ENCODE assay signal across 11 mouse cellular contexts in the genomic region with DNA sequence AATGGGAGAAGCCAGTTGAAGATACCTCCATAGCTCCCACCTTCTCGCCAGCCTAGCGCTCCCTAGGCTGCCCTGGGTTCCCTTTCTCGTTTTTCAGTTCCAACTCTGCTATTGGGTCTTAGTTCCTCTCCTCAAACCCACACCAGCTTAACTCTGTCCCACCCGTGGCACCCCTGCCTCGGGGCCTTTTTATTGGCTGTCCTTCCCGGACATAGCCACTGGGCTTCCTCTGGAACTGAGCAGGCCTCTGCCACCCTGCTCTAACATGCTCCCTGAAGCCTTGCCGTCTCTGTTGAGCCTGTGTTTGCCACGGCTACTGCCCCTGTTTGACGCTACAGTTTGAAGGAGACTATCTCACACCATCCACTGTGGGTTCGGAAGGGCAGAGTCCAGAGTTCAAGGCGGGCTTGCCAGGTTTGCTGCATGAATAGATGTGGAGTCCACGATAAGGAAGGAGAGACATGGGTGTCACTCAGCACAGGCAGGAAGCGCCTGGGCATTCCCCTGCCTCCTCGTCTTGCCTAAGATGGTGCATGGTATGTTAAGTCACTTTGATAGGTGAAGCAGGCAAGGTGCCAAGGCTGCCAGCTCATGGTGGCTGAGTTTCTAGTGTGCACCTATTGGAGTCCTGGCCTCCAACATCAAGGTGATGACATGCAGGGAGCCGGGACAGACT.
DNase-seq lines count a peak whose midpoint lies in the region; ATAC-seq lines count a peak whose summit lies in the region.
"Had no signal": no experiment of that assay in that cellular context is flagged by ENCODE, and none has a peak within 500 bp of the region (broad histone marks: within the 10 kb centered on the region; RNA-seq: fewer than 3 reads in every experiment).

No protein-coding gene starts in this region.

- no peak overlapping the region for H3K27ac ChIP-seq in kidney, embryonic 16.5 days (ENCODE audit: low read length)
- H3K27ac ChIP-seq in liver, embryonic 11.5 days (ENCODE audit: low read depth, low read length): no peak overlapping the region
- no peak overlapping the region for H3K27ac ChIP-seq in forebrain, embryonic 11.5 days (ENCODE audit: low read depth, low read length)

- DNase-seq in kidney, adult 11 months: peak; percentile 90
- DNase-seq in liver, embryonic 11.5 days (ENCODE audit: low spot score): no peak
- peak; percentile 40 to 46 for DNase-seq in spleen, postnatal 36 days (ENCODE audit: low spot score in 2 of 2)
- DNase-seq in forebrain, embryonic 11.5 days (ENCODE audit: low spot score): no peak
- DNase-seq in ovary, postnatal 14 days (ENCODE audit: low spot score): no peak
- no peak for DNase-seq in lung, postnatal 36 days
- DNase-seq: adrenal gland, adult 2 months; cerebellum, postnatal 25 days had no signal

- H3K4me1 ChIP-seq in kidney, embryonic 16.5 days (ENCODE audit: insufficient read depth, low read length): peaks cover 10% of the 10 kb centered on the region
- peaks cover 24% of the 10 kb centered on the region for H3K4me1 ChIP-seq in liver, embryonic 11.5 days (replicated peaks; ENCODE audit: control insufficient read depth, insufficient read depth, low read length)
- H3K4me1 ChIP-seq in forebrain, embryonic 11.5 days (replicated peaks; ENCODE audit: control insufficient read depth, insufficient read depth, low read length): no peaks in the 10 kb centered on the region

- H3K9ac ChIP-seq in kidney, embryonic 16.5 days (replicated peaks; ENCODE audit: low read length): no peak overlapping the region
- no peak overlapping the region for H3K9ac ChIP-seq in liver, embryonic 11.5 days (ENCODE audit: low read depth, low read length)
- no peak overlapping the region for H3K9ac ChIP-seq in forebrain, embryonic 11.5 days (ENCODE audit: low read length)
- H3K9ac ChIP-seq: lung, embryonic 15.5 days had no signal

- no peak for ATAC-seq in kidney, embryonic 16.5 days (ENCODE audit: low FRiP score, low TSS enrichment)
- peak; percentile 31 for ATAC-seq in granulocyte monocyte progenitor cell, adult 5-6 weeks (replicated peaks; ENCODE audit: poor library complexity, severe bottlenecking)
- 0 out of 2 replicates have a peak, but pooled peaks have one; percentile 3 for ATAC-seq in liver, embryonic 11.5 days (replicated peaks; ENCODE audit: low FRiP score)
- ATAC-seq in forebrain, embryonic 11.5 days (replicated peaks; ENCODE audit: low FRiP score): no peak

- H3K36me3 ChIP-seq in kidney, embryonic 16.5 days (ENCODE audit: insufficient read depth, low read length): no peaks in the 10 kb centered on the region
- H3K36me3 ChIP-seq in liver, embryonic 11.5 days (ENCODE audit: control insufficient read depth, insufficient read depth, low read length): no peaks in the 10 kb centered on the region
- no peaks in the 10 kb centered on the region for H3K36me3 ChIP-seq in forebrain, embryonic 11.5 days (ENCODE audit: control insufficient read depth, insufficient read depth, low read length)
- H3K36me3 ChIP-seq: lung, embryonic 15.5 days had no signal

- H3K9me3 ChIP-seq in kidney, embryonic 16.5 days (ENCODE audit: low read length): no peaks in the 10 kb centered on the region
- H3K9me3 ChIP-seq in liver, embryonic 11.5 days (ENCODE audit: control insufficient read depth, low read length): no peaks in the 10 kb centered on the region
- H3K9me3 ChIP-seq in forebrain, embryonic 11.5 days (ENCODE audit: control insufficient read depth, low read length): no peaks in the 10 kb centered on the region
- H3K9me3 ChIP-seq: lung, embryonic 15.5 days had no signal

- 73% methylated on average over 15 of the region's 15 CpGs for WGBS in kidney, embryonic 16.5 days
- WGBS in liver, embryonic 11.5 days: 59% methylated on average over 15 of the region's 15 CpGs
- WGBS in forebrain, embryonic 11.5 days: 77% methylated on average over 15 of the region's 15 CpGs

- no peaks in the 10 kb centered on the region for H3K27me3 ChIP-seq in kidney, embryonic 16.5 days (ENCODE audit: insufficient read depth, low read length)
- H3K27me3 ChIP-seq in liver, embryonic 11.5 days (replicated peaks; ENCODE audit: control insufficient read depth, insufficient read depth, low read length): no peaks in the 10 kb centered on the region; the same call in 1 of the 2 replicates
- no peaks in the 10 kb centered on the region for H3K27me3 ChIP-seq in forebrain, embryonic 11.5 days (ENCODE audit: control insufficient read depth, insufficient read depth, low read length)
- H3K27me3 ChIP-seq: lung, embryonic 15.5 days had no signal

- no peak overlapping the region for H3K4me2 ChIP-seq in kidney, embryonic 16.5 days (replicated peaks; ENCODE audit: low read depth, low read length)
- H3K4me2 ChIP-seq in liver, embryonic 11.5 days: no peak overlapping the region; the same call in 1 of the 2 replicates
- H3K4me2 ChIP-seq in forebrain, embryonic 11.5 days (ENCODE audit: low read depth, low read length, severe bottlenecking): no peak overlapping the region
- H3K4me2 ChIP-seq: lung, embryonic 15.5 days had no signal

- H3K4me3 ChIP-seq in kidney, embryonic 16.5 days (ENCODE audit: low read length): no peak overlapping the region
- no peak overlapping the region for H3K4me3 ChIP-seq in liver, embryonic 11.5 days (ENCODE audit: low read depth, low read length)
- no peak overlapping the region for H3K4me3 ChIP-seq in forebrain, embryonic 11.5 days (ENCODE audit: low read depth, low read length)
- H3K4me3 ChIP-seq: lung, embryonic 15.5 days had no signal

Comparison
In these comparisons a context has a peak if more than half of its experiments do, and no peak if none do; other contexts are left out.
1. DNase-seq: peak in kidney, adult 11 months (single experiment) and spleen, postnatal 36 days (2 of 2); none in liver, embryonic 11.5 days (single experiment), forebrain, embryonic 11.5 days (single experiment), ovary, postnatal 14 days (single experiment) and lung, postnatal 36 days (single experiment).
2. ATAC-seq: peak in granulocyte monocyte progenitor cell, adult 5-6 weeks (single experiment) and liver, embryonic 11.5 days (single experiment); none in kidney, embryonic 16.5 days (single experiment) and forebrain, embryonic 11.5 days (single experiment).